Mouse (Mus musculus) testis, adult 2 months (tissue): ENCODE data around the gene Acbd6. TPM values are rescaled to one million over a fixed set of nuclear protein-coding genes. Genes with fewer than 3 reads are reported as not detected.

ENCODE experiments used
- H3K27ac ChIP-seq: fragments of 200-500 bp; 2 replicates; pipeline ENCODE4 v1.5.1; 2012; ENCODE audit warnings: low read depth, low read length; ENCODE audit not compliant: control insufficient read depth, insufficient read depth
- H3K27me3 ChIP-seq: fragments of 200-500 bp; 2 replicates; pipeline ENCODE4 v1.6.1; 2012; ENCODE audit warnings: mild to moderate bottlenecking, low read length, moderate library complexity; ENCODE audit not compliant: control insufficient read depth, insufficient read depth
- H3K36me3 ChIP-seq: fragments of 200-500 bp; 2 replicates; pipeline ENCODE4 v1.6.1; 2012; ENCODE audit warnings: mild to moderate bottlenecking, low read length; ENCODE audit not compliant: control insufficient read depth, insufficient read depth
- H3K4me1 ChIP-seq: fragments of 200-500 bp; 2 replicates; pipeline ENCODE4 v1.6.1; 2012; ENCODE audit warnings: low read length; ENCODE audit not compliant: control insufficient read depth, insufficient read depth
- H3K4me3 ChIP-seq: fragments of 200-500 bp; 2 replicates; pipeline ENCODE4 v1.5.1; 2012; ENCODE audit warnings: low read depth, mild to moderate bottlenecking, low read length, moderate library complexity, mixed read lengths; ENCODE audit not compliant: control insufficient read depth
- CTCF ChIP-seq: fragments of 200-500 bp; IDR thresholded peaks from 2 replicates; pipeline ENCODE4 v1.5.1; 2012; ENCODE audit warnings: low read depth, mild to moderate bottlenecking, inconsistent platforms, low read length, moderate library complexity; ENCODE audit not compliant: control insufficient read depth, insufficient read depth, insufficient replicate concordance
- POLR2A ChIP-seq: fragments of 200-500 bp; IDR thresholded peaks from 2 replicates; pipeline ENCODE4 v1.6.1; 2012; ENCODE audit warnings: low read depth, mild to moderate bottlenecking, inconsistent platforms, low read length, moderate library complexity; ENCODE audit not compliant: control insufficient read depth
- polyA plus RNA-seq: library from polyadenylated mRNA; depleted of rRNA; stranded (reverse); fragments of >200 nt; gene quantifications from 2 replicates; pipeline ENCODE4 v1.2.3, GENCODE M21; 2012

The Acbd6 gene
- polyA plus RNA-seq, 1 experiment, result 227 TPM

- H3K4me3 ChIP-seq, result no peak overlapping the region
- H3K27ac ChIP-seq, result no peak overlapping the region
- TF ChIP-seq POLR2A (no peak), CTCF (no peak)
- H3K4me1 ChIP-seq, result peaks cover 5% of the 10 kb centered on the region; the same call in 1 of the 2 replicates
- H3K27me3 ChIP-seq, result no peaks in the 10 kb centered on the region
- no peaks in the 10 kb centered on the region for H3K36me3 ChIP-seq
These were observed 30.7 kb upstream of the Acbd6 start for GRCm38 (mm10) chr1:155527027-155527786.

GRCm38 (mm10) chr1:155527787-155528158, 30.1 kb upstream of the Acbd6 start:
- Histone ChIP-seq H3K27ac (no peak overlapping the region), H3K27me3 (no peaks in the 10 kb centered on the region), H3K4me3 (no peak overlapping the region), H3K36me3 (no peaks in the 10 kb centered on the region), H3K4me1 (peaks cover 5% of the 10 kb centered on the region; the same call in 1 of the 2 replicates)
- TF ChIP-seq POLR2A, result no peak
- no peak for TF ChIP-seq CTCF

GRCm38 (mm10) chr1:155528405-155529119, 29.4 kb upstream of the Acbd6 start:
- Histone ChIP-seq H3K27ac (no peak overlapping the region), H3K27me3 (no peaks in the 10 kb centered on the region), H3K4me1 (peaks cover 5% of the 10 kb centered on the region; the same call in 1 of the 2 replicates), H3K36me3 (no peaks in the 10 kb centered on the region), H3K4me3 (no peak overlapping the region)
- TF ChIP-seq CTCF, result no peak
- no peak for TF ChIP-seq POLR2A

GRCm38 (mm10) chr1:155529120-155529963, 28.6 kb upstream of the Acbd6 start:
- H3K36me3 ChIP-seq, result no peaks in the 10 kb centered on the region
- no peak for TF ChIP-seq CTCF
- TF ChIP-seq POLR2A, result no peak
- no peak overlapping the region for H3K27ac ChIP-seq
- H3K27me3 ChIP-seq, result no peaks in the 10 kb centered on the region
- H3K4me1 ChIP-seq, result peaks cover 5% of the 10 kb centered on the region; the same call in 1 of the 2 replicates
- no peak overlapping the region for H3K4me3 ChIP-seq

GRCm38 (mm10) chr1:155530561-155531457, 27.1 kb upstream of the Acbd6 start:
- peaks cover 3% of the 10 kb centered on the region; the same call in 1 of the 2 replicates for H3K4me1 ChIP-seq
- H3K4me3 ChIP-seq, result no peak overlapping the region
- H3K27me3 ChIP-seq, result no peaks in the 10 kb centered on the region
- no peak for TF ChIP-seq POLR2A
- TF ChIP-seq CTCF, result no peak
- no peak overlapping the region for H3K27ac ChIP-seq
- no peaks in the 10 kb centered on the region for H3K36me3 ChIP-seq

- no peak overlapping the region for H3K4me3 ChIP-seq
- H3K4me1 ChIP-seq, result peaks cover 3% of the 10 kb centered on the region; the same call in 1 of the 2 replicates
- TF ChIP-seq CTCF (no peak), POLR2A (no peak)
- no peak overlapping the region for H3K27ac ChIP-seq
- no peaks in the 10 kb centered on the region for H3K27me3 ChIP-seq
- no peaks in the 10 kb centered on the region for H3K36me3 ChIP-seq
These were observed 25.5 kb upstream of the Acbd6 start for GRCm38 (mm10) chr1:155532396-155532795.
